In genomic region chr17:34982328-34982727, GRCm38 (mm10) we compare ENCODE assay signal across 8 mouse cellular contexts. TPM values are rescaled to one million over a fixed set of nuclear protein-coding genes. Genes with fewer than 3 reads are reported as not detected.
DNase-seq lines count a peak whose midpoint lies in the region; ATAC-seq and TF ChIP-seq lines count a peak whose summit lies in the region.

No protein-coding gene starts in this region.

- peak overlapping the region; percentile 94 for H3K9ac ChIP-seq in heart, embryonic 14.5 days (ENCODE audit: low read length)
- H3K9ac ChIP-seq in hindbrain, embryonic 11.5 days (ENCODE audit: low read depth, low read length), result peak overlapping the region; percentile 94

- H3K4me3 ChIP-seq in heart, embryonic 14.5 days (ENCODE audit: control insufficient read depth in 1 of 2, insufficient read depth in 1 of 2, low read depth in 1 of 2, low read length in 2 of 2), result peak overlapping the region; percentile 76 to 86
- peak overlapping the region; percentile 92 for H3K4me3 ChIP-seq in G1E (ENCODE audit: low read depth, low read length)
- H3K4me3 ChIP-seq in hindbrain, embryonic 11.5 days (ENCODE audit: low read depth, low read length), result peak overlapping the region; percentile 60

- 1% methylated on average over 15 of the region's 15 CpGs for WGBS in heart, embryonic 14.5 days
- under 1% methylated on average over 15 of the region's 15 CpGs for WGBS in hindbrain, embryonic 11.5 days

- peaks cover 29% of the 10 kb centered on the region for H3K36me3 ChIP-seq in heart, embryonic 14.5 days (ENCODE audit: control insufficient read depth, insufficient read depth, low read length)
- H3K36me3 ChIP-seq in G1E (replicated peaks), result peaks cover 63% of the 10 kb centered on the region
- H3K36me3 ChIP-seq in hindbrain, embryonic 11.5 days (ENCODE audit: control insufficient read depth, insufficient read depth, low read length), result peaks cover 4% of the 10 kb centered on the region

- H3K4me1 ChIP-seq in heart, embryonic 14.5 days (ENCODE audit: control insufficient read depth in 2 of 2, insufficient read depth in 2 of 2, low read length in 2 of 2), result peaks cover 2 to 15% of the 10 kb centered on the region in 2 experiments; a peak in 3 of 4 replicates
- peaks cover 43% of the 10 kb centered on the region for H3K4me1 ChIP-seq in G1E (ENCODE audit: insufficient read depth, low read depth, low read length)
- peaks cover 4% of the 10 kb centered on the region for H3K4me1 ChIP-seq in hindbrain, embryonic 11.5 days (replicated peaks; ENCODE audit: control insufficient read depth, insufficient read depth, low read length)

- H3K27me3 ChIP-seq in heart, embryonic 14.5 days (ENCODE audit: control insufficient read depth, insufficient read depth, low read length), result no peaks in the 10 kb centered on the region
- H3K27me3 ChIP-seq in G1E (ENCODE audit: insufficient read depth, low read length), result no peaks in the 10 kb centered on the region
- no peaks in the 10 kb centered on the region for H3K27me3 ChIP-seq in hindbrain, embryonic 11.5 days (ENCODE audit: control insufficient read depth, insufficient read depth, low read length)

- H3K4me2 ChIP-seq in heart, embryonic 14.5 days (ENCODE audit: low read length), result peak overlapping the region; percentile 91
- H3K4me2 ChIP-seq in hindbrain, embryonic 11.5 days (replicated peaks; ENCODE audit: low read depth, low read length), result peak overlapping the region; percentile 88

- ATAC-seq in heart, embryonic 14.5 days (ENCODE audit: insufficient number of reproducible peaks, insufficient read depth, low FRiP score, low read depth), result no peak
- no peak for ATAC-seq in G1E (ENCODE audit: extremely low read depth, insufficient number of reproducible peaks, low FRiP score, poor library complexity, severe bottlenecking)
- peak; percentile 36 for ATAC-seq in hindbrain, embryonic 11.5 days (ENCODE audit: low FRiP score)
- ATAC-seq in megakaryocyte-erythroid progenitor cell, adult 5-6 weeks (replicated peaks; ENCODE audit: low FRiP score, low TSS enrichment, poor library complexity, severe bottlenecking), result peak; percentile 27

- peak overlapping the region; percentile 95 to 97; a peak in 2 of 4 replicates for H3K27ac ChIP-seq in heart, embryonic 14.5 days (replicated peaks in 1 of 2; ENCODE audit: control insufficient read depth in 1 of 2, insufficient read depth in 1 of 2, low read depth in 2 of 2, low read length in 2 of 2)
- H3K27ac ChIP-seq in hindbrain, embryonic 11.5 days (ENCODE audit: low read depth, low read length), result peak overlapping the region; percentile 96; the same call in 1 of the 2 replicates

- no peak for DNase-seq in heart, adult 9 months (ENCODE audit: low spot score in 2 of 2)
- DNase-seq in G1E (ENCODE audit: low spot score), result no peak
- DNase-seq in hindbrain, embryonic 11.5 days (ENCODE audit: low spot score), result no peak
- no peak for DNase-seq in gastrocnemius, adult 18-20 months (ENCODE audit: low spot score)
- DNase-seq in thymus, postnatal 36 days, result no peak
- DNase-seq in layer of hippocampus, adult 9-10 months (ENCODE audit: low spot score), result no peak

- H3K9me3 ChIP-seq in heart, embryonic 14.5 days (ENCODE audit: control insufficient read depth, low read length), result no peaks in the 10 kb centered on the region
- peaks cover 10% of the 10 kb centered on the region for H3K9me3 ChIP-seq in G1E (replicated peaks)
- H3K9me3 ChIP-seq in hindbrain, embryonic 11.5 days (ENCODE audit: control insufficient read depth, low read length), result no peaks in the 10 kb centered on the region

- TF ChIP-seq CTCF in G1E (IDR thresholded peaks at IDR 0.05; ENCODE audit: low read depth, low read length), result no peak

RNA-seq across cellular contexts. Expression of gene Lsm2, which starts 0.7 kb away (rescaled TPM):
- polyA plus RNA-seq in heart, embryonic 14.5 days (2014; fragmentation: Nextera tagmentation; extraction: Ambion mirVana), result 132 and 136 TPM in 2 replicates
- total RNA-seq in G1E (2014; fragmentation: Nextera tagmentation) (195 and 218 TPM in 2 replicates), G1E (2017) (65.8 and 71.9 TPM in 2 replicates)
- 239 and 263 TPM in 2 replicates for polyA plus RNA-seq in G1E (2012)
- 188 and 207 TPM in 2 replicates for polyA plus RNA-seq in hindbrain, embryonic 11.5 days (2014; fragmentation: Nextera tagmentation; extraction: Ambion mirVana)
- 269 and 281 TPM in 2 replicates for total RNA-seq in megakaryocyte-erythroid progenitor cell, adult 5-6 weeks (2014; fragmentation: Nextera tagmentation)
- total RNA-seq in megakaryocyte-erythroid progenitor cell, adult 5-6 weeks (2017), result 34.8 and 79.7 TPM in 2 replicates
- total RNA-seq in gastrocnemius, adult 18-20 months (2021), result 10 to 100 TPM; 14.0 to 17.1 TPM

RNA-seq across cellular contexts. Expression of gene Hspa1l, which starts 9.8 kb away (rescaled TPM):
- 2.2 and 2.7 TPM in 2 replicates for polyA plus RNA-seq in heart, embryonic 14.5 days (2014; fragmentation: Nextera tagmentation; extraction: Ambion mirVana)
- not detected in 2 replicates for total RNA-seq in G1E (2014; fragmentation: Nextera tagmentation)
- 0.05 and 0.12 TPM in 2 replicates for total RNA-seq in G1E (2017)
- not detected in 2 replicates for polyA plus RNA-seq in G1E (2012)
- 0.93 and 1.2 TPM in 2 replicates for polyA plus RNA-seq in hindbrain, embryonic 11.5 days (2014; fragmentation: Nextera tagmentation; extraction: Ambion mirVana)
- total RNA-seq in megakaryocyte-erythroid progenitor cell, adult 5-6 weeks (2014; fragmentation: Nextera tagmentation), result not detected in 2 replicates
- not detected in 2 replicates for total RNA-seq in megakaryocyte-erythroid progenitor cell, adult 5-6 weeks (2017)
- 10 to 100 TPM; 31.8 to 33.6 TPM for total RNA-seq in gastrocnemius, adult 18-20 months (2021)

RNA-seq across cellular contexts. Expression of gene Hspa1a, which starts 10.4 kb away (rescaled TPM):
- 2.3 and 2.9 TPM in 2 replicates for polyA plus RNA-seq in heart, embryonic 14.5 days (2014; fragmentation: Nextera tagmentation; extraction: Ambion mirVana)
- total RNA-seq in G1E (2014; fragmentation: Nextera tagmentation), result not detected in 2 replicates
- total RNA-seq in G1E (2017), result 0.06 TPM in 1 of 2 replicates, not detected in the other
- polyA plus RNA-seq in G1E (2012), result 0.18 and 0.22 TPM in 2 replicates
- 0.93 and 1.4 TPM in 2 replicates for polyA plus RNA-seq in hindbrain, embryonic 11.5 days (2014; fragmentation: Nextera tagmentation; extraction: Ambion mirVana)
- total RNA-seq in megakaryocyte-erythroid progenitor cell, adult 5-6 weeks (2014; fragmentation: Nextera tagmentation), result 6.5 and 10.1 TPM in 2 replicates
- total RNA-seq in megakaryocyte-erythroid progenitor cell, adult 5-6 weeks (2017), result 30.2 and 43.3 TPM in 2 replicates
- 10 to 100 TPM; 16.6 to 99.8 TPM for total RNA-seq in gastrocnemius, adult 18-20 months (2021)

RNA-seq across cellular contexts. Expression of gene Gm20481, which starts 12.6 kb away (rescaled TPM):
- polyA plus RNA-seq in heart, embryonic 14.5 days (2014; fragmentation: Nextera tagmentation; extraction: Ambion mirVana), result 0.55 TPM in 1 of 2 replicates, not detected in the other
- not detected in 2 replicates for total RNA-seq in G1E (2014; fragmentation: Nextera tagmentation)
- total RNA-seq in G1E (2017), result 0.44 TPM in 1 of 2 replicates, not detected in the other
- not detected in 2 replicates for polyA plus RNA-seq in G1E (2012)
- polyA plus RNA-seq in hindbrain, embryonic 11.5 days (2014; fragmentation: Nextera tagmentation; extraction: Ambion mirVana), result 0.49 TPM in 1 of 2 replicates, not detected in the other
- total RNA-seq in megakaryocyte-erythroid progenitor cell, adult 5-6 weeks (2014; fragmentation: Nextera tagmentation), result not detected in 2 replicates
- not detected in 2 replicates for total RNA-seq in megakaryocyte-erythroid progenitor cell, adult 5-6 weeks (2017)
- total RNA-seq in gastrocnemius, adult 18-20 months (2021), result not detected

RNA-seq across cellular contexts. Expression of gene Vars, which starts 18.5 kb away (rescaled TPM):
- polyA plus RNA-seq in heart, embryonic 14.5 days (2014; fragmentation: Nextera tagmentation; extraction: Ambion mirVana), result 41.7 and 42.9 TPM in 2 replicates
- total RNA-seq in G1E (2014; fragmentation: Nextera tagmentation) (262 and 289 TPM in 2 replicates), G1E (2017) (99.3 and 130 TPM in 2 replicates)
- polyA plus RNA-seq in G1E (2012), result 1,339 and 1,437 TPM in 2 replicates
- 69.1 and 71.7 TPM in 2 replicates for polyA plus RNA-seq in hindbrain, embryonic 11.5 days (2014; fragmentation: Nextera tagmentation; extraction: Ambion mirVana)
- total RNA-seq in megakaryocyte-erythroid progenitor cell, adult 5-6 weeks (2014; fragmentation: Nextera tagmentation), result 137 and 213 TPM in 2 replicates
- 226 and 342 TPM in 2 replicates for total RNA-seq in megakaryocyte-erythroid progenitor cell, adult 5-6 weeks (2017)
- total RNA-seq in gastrocnemius, adult 18-20 months (2021), result 10 to 100 TPM; 38.2 TPM

Comparison
In these comparisons a context has a peak if more than half of its experiments do, and no peak if none do; other contexts are left out.
1. ATAC-seq: peak in hindbrain, embryonic 11.5 days (single experiment) and megakaryocyte-erythroid progenitor cell, adult 5-6 weeks (single experiment); none in heart, embryonic 14.5 days (single experiment) and G1E (single experiment).
2. RNA of gene Hspa1l, which starts 9.8 kb away (total RNA-seq): 31.8 to 33.6 TPM in gastrocnemius, adult 18-20 months; 0.05 to 0.12 TPM in G1E and not detected in megakaryocyte-erythroid progenitor cell, adult 5-6 weeks; every median in the first group is over 10 times any median in the second.
3. RNA of gene Hspa1a, which starts 10.4 kb away (total RNA-seq): 16.6 to 99.8 TPM in gastrocnemius, adult 18-20 months and 6.5 to 43.3 TPM in megakaryocyte-erythroid progenitor cell, adult 5-6 weeks; 0.06 TPM in G1E; every median in the first group is over 4 times any median in the second.
4. Peak in every context shown above with its lines, with median percentiles within 50 percentile points of each other: H3K4me3 ChIP-seq.